Mouse (Mus musculus): ENCODE results near the gene Olig1. TPM values are rescaled to one million over a fixed set of nuclear protein-coding genes. Genes with fewer than 3 reads are reported as not detected.

Gene Olig1
- 0.09 and 0.39 TPM in 2 replicates for polyA plus RNA-seq (2012; ENCODE audit: low replicate concordance)

DNA sequence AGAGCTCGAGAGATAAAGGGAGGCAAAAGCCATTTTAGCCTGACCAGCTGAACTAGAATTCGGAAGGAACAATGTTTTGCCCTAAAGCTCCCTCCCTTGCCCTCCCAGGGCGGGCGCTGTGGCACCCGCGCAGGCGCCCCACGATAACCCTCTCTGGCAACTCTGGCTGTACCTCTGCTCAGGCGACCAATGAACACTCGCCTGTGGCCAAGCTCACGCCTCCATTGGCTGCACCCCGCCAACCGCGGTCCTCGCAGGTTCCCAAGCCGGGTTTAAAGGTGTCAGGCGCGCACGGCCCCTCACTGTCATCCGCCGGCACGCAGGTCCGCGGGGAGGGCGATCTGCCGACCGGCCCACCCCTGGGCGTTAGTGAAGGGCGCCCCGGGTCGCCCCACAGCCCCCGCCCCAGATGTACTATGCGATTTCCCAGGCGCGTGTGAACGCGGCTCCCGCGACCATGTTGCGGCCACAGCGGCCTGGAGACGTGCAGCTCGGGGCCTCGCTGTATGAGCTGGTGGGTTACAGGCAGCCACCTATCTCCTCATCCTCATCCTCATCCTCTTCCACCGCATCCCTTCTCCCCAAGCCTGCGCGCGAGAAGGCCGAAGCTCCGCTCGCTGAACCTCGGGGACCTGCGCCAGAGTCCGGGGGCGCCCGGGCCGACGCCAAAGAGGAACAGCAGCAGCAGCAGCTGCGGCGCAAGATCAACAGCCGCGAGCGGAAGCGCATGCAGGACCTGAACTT lies at the start of gene Olig1:
TSS of gene Olig1 (plus strand) at position 305 of the 744 bp plus-strand sequence.

DNA sequence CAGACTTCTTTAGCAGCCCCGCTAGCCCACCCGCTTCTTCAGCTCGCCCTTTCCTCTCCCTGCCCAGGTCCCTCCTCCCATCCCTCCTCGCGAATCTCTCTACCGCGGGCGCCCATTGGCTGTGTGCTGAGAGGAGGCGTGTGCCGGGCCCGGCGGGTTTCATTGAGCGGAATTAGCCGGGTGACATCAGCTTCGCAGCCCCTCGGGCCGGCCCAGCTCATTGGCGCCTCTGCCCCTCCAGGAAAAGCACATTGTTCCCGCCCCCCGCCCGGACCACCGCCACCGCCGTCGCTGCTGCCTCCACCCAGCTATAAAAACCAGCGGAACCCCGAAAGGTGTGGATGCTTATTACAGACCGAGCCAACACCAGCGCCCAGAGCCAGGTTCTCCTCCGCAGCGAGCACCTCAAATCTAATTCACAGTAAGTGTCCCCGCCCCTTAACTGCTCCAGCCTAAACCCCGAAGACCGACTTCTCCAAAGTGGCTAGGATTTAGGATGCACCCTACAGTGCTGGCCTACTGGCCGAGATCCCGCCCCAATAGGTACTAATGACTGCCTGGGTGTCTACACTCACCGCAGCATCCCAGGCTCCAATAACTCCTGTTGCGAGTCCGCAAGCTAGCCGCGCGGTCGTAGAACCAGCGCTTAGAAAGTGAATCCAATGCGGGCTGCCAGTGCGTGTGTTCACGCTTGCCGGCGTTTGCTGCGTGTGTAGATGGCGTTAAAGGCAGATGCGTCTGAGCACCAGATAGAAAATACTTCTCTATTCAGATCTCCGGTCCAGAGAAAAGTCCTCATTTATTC lies 44.1 kb upstream of the Olig1 start, which contains the start of gene Olig2:
TSS of gene Olig2 (plus strand) at position 225 of the 805 bp plus-strand sequence.

Other genes with a start within 250 kb of the Olig1 start
- gene Paxbp1, start 225.2 kb upstream of the Olig1 start, polyA plus RNA-seq (2012; ENCODE audit: low replicate concordance): 31.6 and 43.3 TPM in 2 replicates
- not detected in 2 replicates for gene 4932438H23Rik, start 174.7 kb upstream of the Olig1 start, polyA plus RNA-seq (2012; ENCODE audit: low replicate concordance)
- not detected in 2 replicates for gene Olig2, start 44.3 kb upstream of the Olig1 start, polyA plus RNA-seq (2012; ENCODE audit: low replicate concordance)
- gene Ifnar2, start 103.0 kb downstream of the Olig1 start, polyA plus RNA-seq (2012; ENCODE audit: low replicate concordance): 61.0 and 154 TPM in 2 replicates
- gene Gm21970, start 121.9 kb downstream of the Olig1 start, polyA plus RNA-seq (2012; ENCODE audit: low replicate concordance): not detected in 2 replicates
- gene Il10rb, start 136.4 kb downstream of the Olig1 start, polyA plus RNA-seq (2012; ENCODE audit: low replicate concordance): 34.3 and 38.9 TPM in 2 replicates
- gene Ifnar1, start 215.5 kb downstream of the Olig1 start, polyA plus RNA-seq (2012; ENCODE audit: low replicate concordance): 24.0 and 33.7 TPM in 2 replicates